Mouse (Mus musculus) monocyte, adult 2 months (primary cell): ENCODE results near the gene Tctn1.

Experiments
- DNase-seq, 2 experiments: peaks; one replicate each; pipeline ENCODE4 v3.0.0; 2022; ENCODE audit warnings: low spot score in 2 of 2, low read depth in 1 of 2

The Tctn1 gene

DNA sequence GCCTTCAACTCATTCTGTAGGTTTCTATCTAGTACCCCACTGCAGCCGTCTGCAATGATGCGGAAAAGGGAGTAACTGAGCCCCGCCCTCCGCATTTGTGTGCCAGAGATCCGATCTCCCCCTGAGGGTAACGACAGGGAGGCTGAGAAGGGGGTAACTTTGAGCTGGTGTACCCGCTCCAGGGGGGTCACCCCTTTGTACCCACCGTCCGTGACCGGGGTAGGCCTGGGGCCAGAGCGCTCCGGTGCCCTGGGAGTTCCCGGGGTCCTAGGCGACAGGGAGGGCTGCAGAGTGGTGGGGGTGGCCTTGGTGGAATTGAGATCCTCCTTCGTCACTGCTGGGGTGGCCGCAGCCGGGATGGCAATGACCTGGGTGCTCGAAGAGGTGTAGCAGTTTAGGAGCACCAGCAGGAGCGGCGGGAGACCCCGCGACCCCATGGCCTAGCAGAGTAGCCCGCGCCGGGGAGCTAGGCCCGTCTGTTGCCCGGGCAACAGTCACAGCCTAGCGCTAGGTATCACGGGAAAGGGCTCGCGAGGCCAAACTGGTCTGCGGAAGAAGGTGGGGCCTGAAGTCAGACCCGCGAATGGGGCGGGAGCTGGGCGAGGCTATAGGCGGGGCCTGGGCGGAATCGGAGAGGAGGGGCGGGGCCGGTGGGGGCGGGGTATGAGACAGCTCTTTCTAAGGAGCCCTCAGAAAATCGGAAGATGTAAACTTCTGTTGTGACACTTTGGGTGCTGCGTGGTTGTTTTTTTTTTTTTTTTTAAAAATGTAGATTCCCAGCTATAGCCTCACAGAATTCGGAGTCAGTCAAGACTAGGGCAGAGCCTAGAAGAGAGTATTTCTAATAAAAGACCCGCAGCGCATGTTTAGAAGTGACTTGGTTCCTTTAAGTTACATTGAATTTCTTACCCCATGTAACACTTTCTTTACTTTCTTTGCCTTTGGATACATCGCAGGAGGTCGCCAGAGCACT lies at the start of gene Tctn1:
TSS of gene Tctn1 (minus strand) at position 528 of the 973 bp plus-strand sequence.
- peak; percentile 61 to 71 for DNase-seq

DNA sequence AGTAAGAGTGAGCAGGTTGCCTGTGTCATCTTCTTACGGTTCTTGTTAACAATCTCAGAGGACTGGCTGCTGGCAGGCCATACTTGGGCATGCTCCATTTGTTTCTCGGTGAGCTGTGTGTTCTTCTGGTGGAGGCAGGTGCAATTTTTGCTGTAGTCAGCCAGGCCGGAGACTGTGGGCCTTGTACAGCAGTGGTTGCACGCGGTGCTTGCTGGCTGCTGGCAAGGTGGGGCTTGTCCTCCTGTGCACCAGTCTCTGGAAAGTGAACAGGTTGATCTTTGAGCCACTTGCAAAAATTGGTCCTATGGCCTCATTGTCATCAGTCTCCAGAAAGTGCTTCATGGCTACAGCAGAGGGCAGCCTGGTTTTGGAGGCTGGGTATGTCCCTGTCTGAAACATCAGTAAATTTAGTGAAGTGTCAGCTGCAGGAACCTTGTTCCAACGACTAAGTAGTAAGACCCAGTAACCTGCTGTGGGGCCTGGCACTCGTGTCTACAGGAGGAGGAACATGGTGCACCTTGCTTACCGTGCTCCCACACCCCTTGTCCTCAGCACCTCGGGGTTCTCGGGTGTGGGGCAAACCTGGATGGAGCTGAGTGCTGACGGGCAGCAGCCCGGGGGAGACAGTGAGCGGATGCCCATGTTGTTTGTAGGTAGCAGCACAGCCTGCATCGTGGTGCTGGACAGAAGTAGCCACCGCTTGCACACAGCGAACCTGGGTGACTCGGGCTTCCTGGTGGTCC lies 48.9 kb upstream of the Tctn1 start:
- DNase-seq, result no peak

DNA sequence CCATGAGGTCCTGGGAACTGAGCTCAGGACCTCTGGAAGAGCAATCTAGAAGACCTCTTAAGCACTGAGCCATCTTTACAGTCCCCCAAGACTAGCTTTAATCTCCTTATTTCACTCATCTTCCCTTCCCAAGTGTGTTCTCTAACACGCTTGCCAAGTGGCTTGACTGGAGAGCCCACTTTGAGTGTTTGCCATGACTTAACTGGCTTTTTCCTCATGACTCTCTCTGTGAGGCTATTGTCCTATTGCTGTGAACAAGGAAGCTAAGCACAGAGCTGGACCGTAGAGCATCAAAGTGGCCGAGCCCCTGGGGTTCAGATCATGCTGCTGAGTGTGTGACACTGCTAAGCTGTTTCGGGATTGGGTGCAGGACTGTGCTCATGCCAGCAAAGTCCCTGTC lies 48.1 kb upstream of the Tctn1 start:
- no peak for DNase-seq

DNA sequence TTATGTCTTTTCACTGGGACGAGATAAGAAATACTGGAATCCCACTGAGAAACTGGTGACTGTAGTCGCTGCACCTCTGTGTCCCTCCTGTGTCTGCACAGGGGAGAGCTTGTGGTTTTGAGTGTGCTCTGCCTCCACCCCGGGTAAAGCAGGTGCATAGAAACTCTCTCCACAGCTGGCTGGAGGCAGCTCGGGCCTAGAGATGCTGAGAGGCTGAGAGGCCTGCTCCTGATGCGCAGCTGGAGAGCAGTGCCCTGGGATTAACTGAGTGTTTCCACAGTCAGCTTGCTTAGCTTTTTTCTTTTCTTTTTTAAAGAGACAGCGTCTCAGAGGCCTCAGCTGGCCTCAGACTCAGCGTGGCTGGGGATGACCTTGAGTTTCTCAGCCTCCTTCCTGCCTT lies 47.4 kb upstream of the Tctn1 start:
- no peak for DNase-seq

DNA sequence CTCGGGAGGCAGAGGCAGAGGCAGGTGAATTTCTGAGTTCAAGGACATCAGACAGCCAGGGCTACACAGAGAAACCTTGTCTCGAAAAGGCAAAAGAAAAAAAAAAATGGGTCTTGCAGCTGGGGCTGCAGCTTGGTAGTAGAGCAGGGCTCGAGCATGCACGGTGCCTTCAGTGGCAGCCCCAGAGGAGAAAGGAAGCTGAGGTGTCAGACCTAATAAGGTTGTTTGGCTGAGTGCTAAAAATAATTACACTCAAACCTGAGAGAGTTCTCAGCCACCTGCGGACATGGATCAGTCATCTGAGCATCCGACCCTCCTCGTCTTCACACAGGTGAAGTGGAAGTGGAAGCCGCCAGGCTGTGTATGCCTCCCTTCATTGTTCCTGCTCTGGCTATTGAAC lies 46.4 kb upstream of the Tctn1 start:
- no peak for DNase-seq

DNA sequence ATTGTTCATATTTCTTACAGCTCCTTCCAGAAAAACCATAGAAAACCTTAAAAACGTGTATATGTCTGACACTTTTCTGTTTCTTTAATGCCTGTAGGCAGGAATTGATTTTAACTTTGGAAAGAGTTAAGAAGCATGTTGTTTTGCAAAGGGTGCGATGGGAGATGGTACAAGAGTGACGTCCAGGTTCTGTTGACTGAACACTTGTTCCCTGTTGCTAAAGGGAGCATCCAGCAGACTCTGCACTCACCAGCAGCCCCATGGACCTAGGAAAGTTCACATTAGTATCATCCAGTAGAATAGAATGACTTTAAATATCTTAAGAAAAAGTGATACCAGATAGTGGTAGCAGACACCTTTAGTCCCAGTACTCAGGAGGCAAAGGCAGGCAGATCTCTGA lies 42.3 kb upstream of the Tctn1 start:
- no peak for DNase-seq

DNA sequence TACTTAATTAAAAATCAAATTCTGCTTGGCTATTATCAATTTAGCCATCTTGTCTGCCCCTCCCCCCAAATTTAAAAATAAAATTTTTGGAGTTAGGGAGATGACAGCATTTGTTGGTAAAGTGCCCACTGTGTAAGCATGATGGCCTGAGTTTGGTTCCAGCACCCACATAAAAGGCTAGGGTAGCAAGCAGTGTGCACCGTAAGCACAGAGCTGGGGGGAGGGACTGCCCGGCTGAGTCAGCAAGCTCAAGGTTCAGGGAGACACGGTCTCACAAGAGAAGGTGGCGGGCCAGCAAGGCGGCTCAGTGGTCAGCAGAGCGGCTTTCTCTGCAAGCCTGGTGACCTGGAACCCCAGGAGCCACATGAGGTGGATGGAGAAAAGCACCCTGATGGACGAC lies 41.2 kb upstream of the Tctn1 start:
- DNase-seq, result no peak

DNA sequence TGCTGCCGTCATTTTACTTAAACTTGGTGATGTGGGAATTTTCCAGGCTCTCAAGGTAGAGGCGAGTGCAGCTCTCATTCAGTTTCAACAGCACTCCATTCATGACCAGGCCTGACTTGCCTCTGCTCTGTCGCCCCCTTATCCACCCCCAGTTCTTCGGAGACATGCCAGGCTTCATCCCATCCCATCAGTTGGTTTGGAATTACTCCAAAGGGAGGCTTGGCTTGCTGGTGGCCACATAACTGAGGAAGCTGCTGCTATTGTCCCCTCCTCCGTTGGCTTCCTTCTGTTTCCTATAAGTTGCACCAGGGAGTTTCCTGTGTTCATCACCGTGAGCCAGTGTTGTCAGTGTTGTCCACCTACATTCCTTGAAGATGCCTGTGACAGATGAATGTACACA lies 40.3 kb upstream of the Tctn1 start:
- no peak for DNase-seq

DNA sequence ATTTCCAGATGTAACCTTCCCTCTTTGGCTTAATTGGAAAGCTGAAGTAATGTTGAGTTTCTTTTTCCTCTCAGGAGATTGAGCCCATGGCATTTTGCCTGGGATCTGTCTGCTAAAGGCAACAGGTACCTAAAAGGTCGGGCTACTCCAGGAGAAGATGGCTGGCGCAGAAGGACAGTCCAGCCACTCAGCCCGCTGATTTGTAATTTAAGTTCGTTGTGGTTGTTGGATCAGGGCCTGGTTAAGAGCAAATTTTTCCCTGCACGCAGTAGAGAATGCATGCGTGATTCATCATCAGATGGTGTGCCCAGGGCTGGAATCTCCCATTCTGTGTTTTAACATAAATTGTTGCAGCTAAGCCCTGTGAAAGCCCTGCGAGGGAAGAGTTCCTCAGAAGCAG lies 39.7 kb upstream of the Tctn1 start:
- no peak for DNase-seq

DNA sequence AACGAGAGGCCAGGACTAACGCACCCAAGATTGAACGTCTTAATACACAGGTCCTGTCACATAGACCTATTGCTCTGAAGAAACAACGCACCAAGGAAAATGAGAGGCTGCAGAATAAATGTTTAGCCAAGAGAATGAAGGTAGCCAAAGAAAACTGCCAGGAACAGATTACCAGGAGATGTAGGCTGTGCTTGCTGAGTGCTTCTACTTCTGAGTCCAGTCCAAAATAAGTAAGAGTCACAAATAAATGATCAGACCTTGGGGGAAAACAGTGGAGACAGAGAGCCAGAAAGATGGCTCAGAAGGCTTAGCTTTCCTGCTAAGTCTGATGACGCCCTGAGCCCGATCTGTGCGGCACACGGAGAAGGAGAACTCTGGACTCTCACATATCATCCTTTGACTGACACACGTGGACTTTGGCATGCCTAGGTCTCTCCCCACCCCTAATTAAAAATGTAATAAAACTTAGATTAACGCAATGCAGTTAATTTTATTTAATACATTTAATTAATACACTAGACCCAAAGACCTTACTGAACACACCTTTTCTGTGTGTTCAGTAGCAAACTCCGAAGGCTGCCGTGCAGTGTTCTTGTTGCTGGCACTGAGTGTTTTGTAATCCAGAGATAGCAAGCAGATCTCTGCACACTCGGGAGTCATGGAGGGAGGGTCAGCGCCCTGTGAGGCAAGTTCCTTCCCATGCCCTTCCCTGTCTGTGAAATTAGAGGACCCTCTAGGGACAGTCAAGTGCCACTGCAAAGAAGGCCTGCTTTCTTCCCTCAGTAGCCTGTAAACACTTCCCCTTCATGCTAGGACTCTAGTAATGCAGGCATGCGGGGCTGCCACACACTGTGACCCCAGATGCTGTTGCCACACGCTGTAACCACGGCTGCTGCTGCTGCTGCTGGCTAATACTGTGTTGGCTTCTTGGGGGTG lies 38.8 kb upstream of the Tctn1 start:
- peak in 1 of 2 experiments; percentile 40 for DNase-seq

DNA sequence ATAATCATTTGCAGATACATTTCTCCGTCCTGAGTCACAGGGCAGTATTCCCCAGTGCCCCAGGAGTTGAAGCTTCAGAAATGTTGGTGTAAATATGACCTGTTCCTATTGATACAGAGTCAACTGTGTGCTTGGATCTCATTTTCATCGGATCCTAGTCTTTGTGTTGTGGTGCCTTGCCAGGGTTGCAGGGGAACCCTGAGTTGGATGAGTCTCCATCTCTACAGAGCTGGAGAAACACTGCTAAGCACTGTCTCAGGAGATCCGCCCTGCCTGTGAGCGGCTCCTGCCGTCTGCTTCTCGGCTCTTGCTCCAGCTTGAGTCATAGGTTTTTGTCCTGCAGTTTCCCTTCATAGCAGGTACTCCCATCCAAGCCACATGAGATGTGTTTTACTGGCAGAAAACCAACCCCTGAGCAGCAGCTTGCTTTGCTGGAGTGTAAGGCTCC lies 35.8 kb upstream of the Tctn1 start:
- DNase-seq, result no peak

DNA sequence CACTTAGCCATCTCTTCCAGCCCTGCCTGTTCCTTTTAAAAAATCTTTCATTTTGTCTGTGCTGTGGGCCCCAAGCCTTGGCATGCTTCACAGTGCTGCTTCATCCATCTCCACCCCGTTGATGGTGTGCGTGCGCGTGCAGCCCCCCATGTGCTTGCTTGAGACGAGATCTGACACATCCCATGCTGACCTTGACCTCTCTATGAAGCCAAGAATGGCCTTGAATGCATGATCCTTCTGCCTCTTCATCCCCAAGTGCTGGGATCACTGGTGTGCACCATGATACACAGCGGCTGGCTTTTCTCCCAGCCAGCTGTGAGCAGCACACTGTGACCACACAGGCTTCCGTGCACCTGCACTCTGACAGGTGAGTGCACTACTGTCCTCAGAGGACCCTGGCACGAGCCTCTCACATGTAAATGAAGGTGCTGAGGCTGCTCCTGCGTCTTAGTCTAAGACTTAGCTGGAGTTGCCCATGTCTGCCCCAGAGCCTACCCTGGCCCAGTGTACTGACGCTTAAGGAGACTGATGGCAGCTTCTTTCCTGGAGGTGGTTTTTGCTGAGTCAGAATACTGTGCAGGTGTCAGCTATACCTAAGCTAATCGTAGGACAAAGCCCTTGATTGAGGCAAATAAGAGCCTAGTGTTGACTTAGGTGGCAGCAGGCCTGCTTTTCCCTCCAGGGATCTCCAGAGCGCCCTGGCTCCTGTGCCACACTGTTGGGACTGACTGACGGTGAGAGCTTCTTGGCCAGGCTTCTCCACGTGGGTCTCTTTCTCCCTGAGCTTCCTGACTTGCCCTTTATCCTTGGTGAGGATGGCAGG lies 31.1 kb upstream of the Tctn1 start:
- no peak for DNase-seq

DNA sequence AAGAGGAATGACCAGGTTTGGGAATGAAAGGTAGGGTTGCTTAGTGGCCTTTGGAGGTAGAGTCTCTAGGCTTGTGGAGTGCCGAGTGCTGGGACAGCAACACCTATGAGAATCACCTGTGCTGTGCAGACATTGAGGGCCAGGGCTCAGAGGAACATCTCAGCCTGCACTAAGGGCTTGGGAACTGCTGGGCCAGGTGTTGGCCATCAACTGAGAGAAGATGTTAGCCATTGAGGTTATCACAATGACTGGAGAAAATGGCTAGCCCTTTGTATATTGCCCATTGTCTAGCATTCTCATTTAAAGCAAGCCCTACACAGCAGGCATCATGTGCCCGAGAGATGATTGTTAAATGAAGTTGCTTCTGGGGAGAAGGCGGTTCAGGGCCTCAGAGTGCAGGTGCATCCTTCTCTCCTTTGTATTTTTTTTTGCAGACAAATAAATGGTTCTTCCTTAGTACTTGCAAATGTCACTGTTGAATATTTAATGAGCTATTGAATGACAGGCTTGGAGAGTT lies 30.0 kb upstream of the Tctn1 start:
- DNase-seq, result no peak

DNA sequence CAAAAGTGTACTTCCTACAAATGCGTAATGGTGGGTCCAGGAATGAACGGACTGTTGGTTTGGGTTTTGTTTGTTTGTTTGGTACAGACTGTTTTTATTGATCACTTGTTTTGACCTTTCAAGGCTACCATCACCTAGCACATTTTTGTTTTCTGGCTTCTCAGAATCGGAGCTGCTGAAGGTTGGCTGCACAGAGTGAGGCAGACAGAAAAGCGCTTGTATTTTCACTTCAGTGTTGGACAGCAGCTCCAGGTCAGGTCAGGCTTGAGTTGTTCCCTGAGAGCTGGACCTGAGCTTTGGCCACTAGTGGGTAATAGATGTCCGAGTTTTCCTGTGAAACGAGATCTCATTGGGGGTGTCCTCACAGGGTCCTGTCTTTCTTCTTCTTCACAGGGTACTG lies 28.9 kb upstream of the Tctn1 start:
- DNase-seq, result no peak

DNA sequence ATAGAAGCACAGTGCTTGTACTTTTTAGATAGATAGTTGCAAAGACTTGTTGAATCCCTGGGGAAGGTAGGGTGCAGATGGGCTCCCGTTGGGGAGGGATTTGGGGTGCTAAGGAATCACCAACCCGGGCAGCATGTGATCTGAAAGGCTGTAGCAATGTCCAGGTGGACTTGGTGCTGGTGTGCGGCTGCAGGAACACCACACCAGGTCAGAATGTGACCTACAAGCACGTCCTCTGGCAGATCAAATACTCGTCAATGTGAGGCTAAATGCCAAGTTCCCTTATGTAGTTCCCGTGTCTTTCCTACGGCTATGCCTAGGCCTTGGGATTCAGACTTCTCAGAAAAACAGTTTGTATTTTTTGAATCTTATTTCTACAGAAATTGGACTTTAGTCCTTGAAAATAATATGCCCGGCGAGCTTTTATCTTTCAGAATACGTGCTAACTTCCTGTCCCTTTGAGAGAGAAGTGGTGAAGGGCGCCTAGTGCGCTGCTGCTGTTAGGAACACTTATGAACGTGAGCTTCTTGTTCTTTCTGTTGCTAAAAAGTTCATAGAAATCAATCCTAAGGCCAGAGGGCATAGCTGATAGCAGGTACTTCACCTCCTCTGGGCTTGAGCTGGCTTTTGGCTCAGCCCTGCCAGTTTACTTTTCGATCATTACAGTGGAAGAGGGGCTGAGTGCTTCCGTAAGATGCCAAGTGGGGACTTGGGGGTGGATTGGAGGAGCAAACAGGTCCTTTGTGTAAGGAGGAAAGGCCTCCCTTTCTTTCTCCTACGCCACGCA lies 27.5 kb upstream of the Tctn1 start:
- DNase-seq, result no peak

DNA sequence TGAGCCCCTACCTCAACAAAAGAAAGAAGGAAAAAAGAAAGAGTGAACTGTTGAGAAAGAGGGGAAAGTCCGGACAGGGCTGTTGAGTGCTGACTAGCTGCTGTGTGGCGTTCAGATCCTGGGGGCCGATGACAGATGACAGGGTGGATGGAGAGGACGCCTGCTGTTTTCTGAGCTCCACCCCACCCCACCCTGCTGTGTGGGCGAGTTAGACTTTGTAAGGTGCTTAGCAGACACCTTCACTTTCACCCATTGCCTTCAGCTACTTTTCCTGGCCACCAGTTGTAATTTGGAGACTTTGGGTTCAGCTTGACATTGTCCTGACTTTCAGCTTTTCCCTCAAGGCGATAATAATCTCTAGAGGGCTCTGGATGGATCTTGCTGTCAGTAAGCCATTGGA lies 26.9 kb upstream of the Tctn1 start:
- DNase-seq, result no peak

DNA sequence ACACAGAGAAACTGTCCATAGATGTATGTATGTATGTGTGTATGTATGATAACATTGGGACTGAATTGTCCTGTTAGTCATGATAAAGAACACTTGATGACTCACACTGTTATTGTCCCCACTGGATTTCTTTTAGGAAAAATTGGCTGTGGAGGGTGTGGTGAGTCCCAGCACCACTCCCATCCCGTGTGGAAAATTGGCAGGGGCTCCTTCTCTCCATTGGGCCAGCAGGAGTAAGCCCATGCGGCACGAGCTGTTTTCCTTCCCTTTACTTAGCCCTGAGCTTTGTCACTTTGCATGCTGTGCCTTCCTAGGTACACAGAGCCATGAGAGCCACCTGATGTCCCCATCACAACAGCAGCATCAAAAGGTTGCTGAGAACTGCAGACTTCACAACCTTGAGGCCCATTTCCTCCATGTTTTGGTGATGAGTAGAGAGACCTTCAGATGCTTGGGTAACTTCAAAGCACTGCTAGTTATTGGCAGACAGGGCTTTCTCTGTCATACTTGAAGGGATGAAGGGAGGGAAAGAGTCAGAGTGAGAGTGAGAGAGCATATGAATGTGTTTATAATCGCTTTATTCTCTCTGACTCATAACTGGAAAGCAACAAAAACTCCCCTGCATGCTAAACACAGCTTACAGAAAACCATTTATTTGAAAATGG lies 24.0 kb upstream of the Tctn1 start:
- DNase-seq, result no peak

DNA sequence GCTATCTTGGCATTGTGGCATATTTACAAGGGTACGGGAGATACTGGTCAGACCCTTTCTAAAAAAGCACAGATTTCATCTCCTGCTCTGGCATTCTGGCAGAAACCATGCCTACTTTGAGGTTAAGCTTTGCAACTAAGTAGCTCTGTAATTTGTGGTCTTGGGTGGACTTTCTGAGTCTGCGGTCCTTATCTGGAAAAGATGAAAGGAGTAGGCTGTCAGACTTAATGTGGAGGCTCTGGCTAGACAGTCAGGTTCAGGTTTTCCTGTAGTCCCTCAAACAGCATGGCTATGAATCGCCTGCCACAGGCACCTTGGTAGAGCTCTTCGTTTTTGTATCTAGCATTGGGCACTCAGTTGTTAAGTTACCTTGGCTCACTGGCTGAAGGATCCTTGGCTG lies 22.8 kb upstream of the Tctn1 start:
- no peak for DNase-seq

DNA sequence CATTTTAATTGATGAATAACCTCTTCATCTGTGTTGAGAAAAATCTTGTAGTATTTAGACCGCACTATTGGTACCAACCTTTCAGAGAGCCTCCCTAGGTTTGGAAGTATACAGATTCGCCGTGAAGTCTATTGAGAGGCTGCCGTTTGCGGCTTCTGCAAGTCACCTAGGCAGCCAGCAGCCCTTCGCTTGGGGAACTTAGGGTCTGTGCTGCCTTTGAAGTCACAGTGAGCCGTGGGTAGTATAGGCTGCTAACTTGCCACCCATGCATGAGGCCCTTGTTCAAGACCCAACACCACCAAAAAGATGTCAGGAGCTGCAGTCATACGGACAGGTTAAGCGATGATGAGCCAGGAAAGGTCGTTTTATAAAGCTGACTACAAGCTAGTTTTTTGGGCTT lies 21.9 kb upstream of the Tctn1 start:
- no peak for DNase-seq
